Mouse (Mus musculus) small intestine, adult 2 months (tissue): Measurements from ENCODE around the gene Tsc22d4.

Experiments used
- CTCF ChIP-seq: fragments of 200-500 bp; IDR thresholded peaks from 2 replicates; pipeline ENCODE4 v1.5.1; 2012; ENCODE audit warnings: low read depth, mild to moderate bottlenecking, control low read depth, inconsistent platforms, low read length, moderate library complexity, mixed read lengths; ENCODE audit not compliant: insufficient replicate concordance, insufficient read length; ENCODE audit errors: extremely low read depth
- POLR2A ChIP-seq: fragments of 200-500 bp; IDR thresholded peaks from 2 replicates; pipeline ENCODE4 v1.6.1; 2012; ENCODE audit warnings: low read depth, mild to moderate bottlenecking, control low read depth, inconsistent platforms, low read length, moderate library complexity

DNA sequence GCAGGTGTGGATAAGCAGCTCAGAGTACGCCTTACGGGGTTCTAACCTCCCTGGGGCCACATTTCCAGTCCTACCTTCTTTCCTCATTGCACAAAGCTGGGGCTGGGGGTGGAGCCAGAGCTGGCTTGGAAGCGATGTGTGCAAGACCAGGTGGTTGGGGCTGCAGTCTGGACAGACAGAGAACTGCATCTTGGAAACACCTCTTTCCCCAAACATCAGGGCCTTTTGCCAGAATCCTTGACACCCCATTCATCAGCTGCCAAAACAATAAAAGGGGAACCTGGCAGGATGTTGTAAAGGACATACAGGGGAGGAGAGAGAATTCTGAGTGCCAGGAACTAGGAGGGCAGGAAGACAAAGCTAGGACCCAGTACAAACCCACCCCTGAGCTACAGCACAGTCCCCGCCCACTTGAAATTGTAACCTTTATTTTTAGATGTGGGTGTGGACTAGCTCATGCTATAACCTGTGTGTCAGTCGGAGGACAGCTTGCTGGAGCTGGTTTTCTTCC, 30.9 kb downstream of the Tsc22d4 start:
- TF ChIP-seq POLR2A, result no peak
- TF ChIP-seq CTCF, result no peak
